Mouse (Mus musculus) naive thymus-derived CD4-positive, alpha-beta T cell, adult 2 months (primary cell): ENCODE measurements around the gene Gab2.

Source experiments
- DNase-seq: peaks from one replicate; pipeline ENCODE4 v3.0.0-alpha.2; 2011; ENCODE audit warnings: low read depth

Gene Gab2

GRCm38 (mm10) chr7:97346822-97347166, 265.4 kb downstream of the Gab2 start:
- DNase-seq = no peak

- no peak for DNase-seq
These were observed 266.1 kb downstream of the Gab2 start for GRCm38 (mm10) chr7:97347464-97347863.

- no peak for DNase-seq
These were observed 266.9 kb downstream of the Gab2 start for GRCm38 (mm10) chr7:97348318-97348717.

- DNase-seq = no peak
These were observed 267.4 kb downstream of the Gab2 start for GRCm38 (mm10) chr7:97348836-97349235.

- DNase-seq = no peak
These were observed 268.1 kb downstream of the Gab2 start for GRCm38 (mm10) chr7:97349438-97349837.

GRCm38 (mm10) chr7:97350891-97351290, 269.5 kb downstream of the Gab2 start:
- DNase-seq = no peak

- DNase-seq = no peak
These were observed 270.6 kb downstream of the Gab2 start for GRCm38 (mm10) chr7:97351792-97352513.

GRCm38 (mm10) chr7:97353356-97353755, 272.0 kb downstream of the Gab2 start:
- no peak for DNase-seq

- DNase-seq = no peak
These were observed 273.9 kb downstream of the Gab2 start for GRCm38 (mm10) chr7:97355068-97355841.

GRCm38 (mm10) chr7:97356253-97356652, 274.9 kb downstream of the Gab2 start:
- no peak for DNase-seq

GRCm38 (mm10) chr7:97356875-97357276, 275.5 kb downstream of the Gab2 start:
- DNase-seq = no peak

- DNase-seq = no peak
These were observed 276.5 kb downstream of the Gab2 start for GRCm38 (mm10) chr7:97357840-97358239.

- no peak for DNase-seq
These were observed 277.0 kb downstream of the Gab2 start for GRCm38 (mm10) chr7:97358347-97358746.
